Mouse (Mus musculus) hindbrain, embryonic 13.5 days (tissue): Measurements from ENCODE around the gene Klk10. TPM values are rescaled to one million over a fixed set of nuclear protein-coding genes. Genes with fewer than 3 reads are reported as not detected.

Experiments
- ATAC-seq: fragments of 200-750 bp; cut with Nextera tagmentation; 2 replicates; pipeline ENCODE4 v1.8.0; 2017; ENCODE audit warnings: moderate TSS enrichment; ENCODE audit not compliant: low FRiP score
- H3K27ac ChIP-seq: fragments of 300-500 bp; sonication (generic); 2 replicates; pipeline ENCODE4 v1.5.1; 2015; ENCODE audit warnings: inconsistent platforms, mild to moderate bottlenecking, moderate library complexity
- H3K27me3 ChIP-seq: fragments of 300-500 bp; sonication (generic); 2 replicates; pipeline ENCODE4 v1.6.1; 2015; ENCODE audit warnings: mild to moderate bottlenecking, inconsistent platforms
- H3K36me3 ChIP-seq: fragments of 300-500 bp; sonication (generic); 2 replicates; pipeline ENCODE4 v1.6.1; 2015; ENCODE audit warnings: mild to moderate bottlenecking, inconsistent platforms
- H3K4me1 ChIP-seq: fragments of 300-500 bp; sonication (generic); replicated peaks from 2 replicates; pipeline ENCODE4 v1.6.1; 2015; ENCODE audit warnings: inconsistent platforms
- H3K4me2 ChIP-seq: fragments of 300-500 bp; sonication (generic); 2 replicates; pipeline ENCODE4 v1.6.1; 2015; ENCODE audit warnings: inconsistent platforms, mild to moderate bottlenecking, moderate library complexity
- H3K4me3 ChIP-seq: fragments of 300-500 bp; sonication (generic); 2 replicates; pipeline ENCODE4 v1.5.1; 2015; ENCODE audit warnings: mild to moderate bottlenecking, inconsistent platforms
- H3K9ac ChIP-seq: fragments of 300-500 bp; sonication (generic); 2 replicates; pipeline ENCODE4 v1.6.1; 2015; ENCODE audit warnings: mild to moderate bottlenecking, inconsistent platforms
- H3K9me3 ChIP-seq: fragments of 300-500 bp; sonication (generic); 2 replicates; pipeline ENCODE4 v1.6.1; 2016; ENCODE audit warnings: inconsistent platforms
- WGBS: fragments of 180-500 bp; shearing (Covaris S2); methylation state at CpG from one replicate; pipeline ENCODE4 v1.1.7; 2015; 5-methylcytosine and 5-hydroxymethylcytosine counted together
- polyA plus RNA-seq: library from polyadenylated mRNA; unstranded; fragments of >200 nt; fragmentation: Nextera tagmentation; extraction: Ambion mirVana; gene quantifications from 2 replicates; pipeline ENCODE4 v1.2.1, GENCODE M21; 2015

Klk10 gene
- 0.18 TPM in 1 of 2 replicates, not detected in the other for polyA plus RNA-seq

DNA sequence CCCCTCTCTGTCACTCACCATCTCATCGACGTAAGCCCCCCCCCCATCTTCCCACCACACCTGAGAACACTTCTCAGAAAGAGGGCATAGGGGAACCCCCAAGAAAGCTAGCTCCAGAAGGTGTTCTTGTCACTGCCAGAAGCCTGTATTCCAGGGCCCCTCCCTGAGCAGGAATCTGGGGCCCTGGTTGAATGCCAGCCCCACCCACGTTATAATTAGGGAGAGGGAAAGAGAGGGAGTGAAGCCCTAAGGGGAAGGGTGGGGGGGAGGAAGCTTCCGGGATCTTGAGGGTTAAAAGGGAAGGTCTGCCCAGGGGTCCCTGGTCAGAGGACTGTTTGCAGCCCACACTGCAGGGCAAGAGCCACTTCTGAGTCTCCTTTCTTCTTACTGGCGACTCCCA lies at the start of gene Klk10:
Gene Klk10 (plus strand): TSS at position 290 of the 400 bp plus-strand sequence.
- no peak for ATAC-seq
- Histone ChIP-seq H3K9ac (no peak within 1 kb of the TSS), H3K27ac (no peak within 1 kb of the TSS), H3K4me1 (peaks cover 8% of the 10 kb centered on the region), H3K4me3 (no peak within 1 kb of the TSS), H3K27me3 (peaks cover 18% of the 10 kb centered on the region), H3K9me3 (no peaks in the 10 kb centered on the region), H3K4me2 (no peak within 1 kb of the TSS), H3K36me3 (no peaks in the 10 kb centered on the region)
- WGBS: 62% methylated on average over 5 of the region's 5 CpGs

DNA sequence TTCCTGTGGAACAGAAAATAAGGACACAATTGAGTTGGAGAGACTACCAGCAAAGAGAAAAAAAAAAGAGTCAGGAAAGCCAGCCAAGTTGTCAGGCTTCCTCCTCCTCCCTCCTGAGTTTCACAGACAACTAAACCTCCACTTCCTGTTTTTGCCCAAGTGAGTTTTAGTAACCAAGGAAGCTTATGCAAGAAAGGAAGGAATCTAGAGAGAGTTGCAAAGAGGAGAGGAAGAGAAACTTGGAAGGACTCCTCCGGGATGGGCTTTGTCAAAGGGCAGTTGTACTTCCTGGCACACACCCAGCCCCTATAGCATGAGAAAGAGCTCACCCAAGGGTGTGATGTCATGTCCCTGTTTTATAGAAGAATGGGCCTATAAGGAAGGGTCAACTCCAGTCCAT lies 33.0 kb upstream of the Klk10 start:
- H3K36me3 ChIP-seq: no peaks in the 10 kb centered on the region

DNA sequence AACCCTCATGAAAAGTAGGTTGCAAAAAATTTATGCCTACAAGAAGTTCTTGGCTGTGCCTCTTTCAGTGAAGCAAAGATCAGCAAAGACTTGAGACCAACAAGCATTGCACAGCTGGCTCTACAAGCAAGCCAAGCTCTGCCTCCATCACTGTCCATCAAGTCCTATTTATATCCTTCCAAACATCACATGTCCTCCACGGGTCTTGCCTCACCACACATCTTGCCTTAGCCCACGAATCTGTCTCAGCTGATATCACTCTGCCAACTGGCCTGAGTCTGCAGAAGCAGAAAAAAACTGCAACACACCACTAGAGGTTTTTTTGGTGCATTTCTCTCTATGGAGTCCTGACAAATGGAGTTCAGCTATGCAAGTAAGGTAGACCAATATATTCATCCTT lies 28.0 kb upstream of the Klk10 start:
- Histone ChIP-seq H3K27me3 (no peaks in the 10 kb centered on the region), H3K4me3 (no peak overlapping the region), H3K4me2 (no peak overlapping the region), H3K4me1 (no peaks in the 10 kb centered on the region), H3K27ac (no peak overlapping the region), H3K9ac (no peak overlapping the region), H3K9me3 (no peaks in the 10 kb centered on the region), H3K36me3 (no peaks in the 10 kb centered on the region)
- no peak for ATAC-seq
- 81% methylated on average over 2 of the region's 2 CpGs for WGBS

More for the DNA sequence above, 33.0 kb upstream of the Klk10 start:
- no peak overlapping the region for H3K4me3 ChIP-seq
- no peak overlapping the region for H3K9ac ChIP-seq
- no peaks in the 10 kb centered on the region for H3K9me3 ChIP-seq
- H3K27me3 ChIP-seq: no peaks in the 10 kb centered on the region
- 39% methylated on average over 1 of the region's 1 CpGs for WGBS
- H3K27ac ChIP-seq: no peak overlapping the region
- ATAC-seq: no peak
- no peaks in the 10 kb centered on the region for H3K4me1 ChIP-seq
- no peak overlapping the region for H3K4me2 ChIP-seq

GRCm38 (mm10) chr7:43766484-43766883 lies 14.4 kb upstream of the Klk10 start:
- Histone ChIP-seq H3K9ac (no peak overlapping the region), H3K9me3 (no peaks in the 10 kb centered on the region), H3K36me3 (no peaks in the 10 kb centered on the region), H3K4me1 (no peaks in the 10 kb centered on the region), H3K27ac (no peak overlapping the region), H3K4me3 (no peak overlapping the region), H3K27me3 (no peaks in the 10 kb centered on the region), H3K4me2 (no peak overlapping the region)
- WGBS: 48% methylated on average over 8 of the region's 8 CpGs
- ATAC-seq: peak; percentile 28; the same call in 1 of the 2 replicates

- H3K4me3 ChIP-seq: no peak within 1 kb of the TSS
- no peaks in the 10 kb centered on the region for H3K36me3 ChIP-seq
- no peak within 1 kb of the TSS for H3K4me2 ChIP-seq
- no peaks in the 10 kb centered on the region for H3K27me3 ChIP-seq
- ATAC-seq: 0 out of 2 replicates have a peak, but pooled peaks have one; percentile 36
- no peak within 1 kb of the TSS for H3K27ac ChIP-seq
- no peak within 1 kb of the TSS for H3K9ac ChIP-seq
- WGBS: 80% methylated on average over 4 of the region's 4 CpGs
- no peaks in the 10 kb centered on the region for H3K9me3 ChIP-seq
- no peaks in the 10 kb centered on the region for H3K4me1 ChIP-seq
These were observed 12.2 kb upstream of the Klk10 start, which contains the start of gene Klk12 for GRCm38 (mm10) chr7:43768597-43768996. Gene Klk12 (plus strand): TSS chr7:43768897.

DNA sequence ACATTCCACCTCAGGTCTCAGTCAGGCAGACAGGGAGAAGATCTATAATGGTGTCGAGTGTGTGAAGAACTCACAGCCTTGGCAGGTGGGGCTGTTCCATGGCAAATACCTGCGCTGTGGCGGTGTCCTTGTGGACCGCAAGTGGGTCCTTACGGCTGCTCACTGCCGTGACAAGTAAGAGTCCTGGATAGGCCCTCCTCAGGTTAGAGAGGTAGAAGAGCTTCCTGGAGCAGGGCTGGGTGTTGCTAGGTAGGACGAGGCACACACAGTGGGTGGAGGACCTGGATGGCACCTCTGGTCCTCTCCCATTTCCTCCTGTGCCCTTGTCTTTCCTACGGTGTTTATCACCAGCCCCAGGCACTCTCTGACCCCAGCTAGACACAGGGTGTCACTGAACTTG lies 11.2 kb upstream of the Klk10 start:
- Histone ChIP-seq H3K4me3 (no peak overlapping the region), H3K27ac (no peak overlapping the region), H3K36me3 (no peaks in the 10 kb centered on the region), H3K9me3 (no peaks in the 10 kb centered on the region), H3K4me2 (no peak overlapping the region), H3K4me1 (no peaks in the 10 kb centered on the region), H3K9ac (no peak overlapping the region), H3K27me3 (no peaks in the 10 kb centered on the region)
- ATAC-seq: no peak
- 92% methylated on average over 8 of the region's 8 CpGs for WGBS

DNA sequence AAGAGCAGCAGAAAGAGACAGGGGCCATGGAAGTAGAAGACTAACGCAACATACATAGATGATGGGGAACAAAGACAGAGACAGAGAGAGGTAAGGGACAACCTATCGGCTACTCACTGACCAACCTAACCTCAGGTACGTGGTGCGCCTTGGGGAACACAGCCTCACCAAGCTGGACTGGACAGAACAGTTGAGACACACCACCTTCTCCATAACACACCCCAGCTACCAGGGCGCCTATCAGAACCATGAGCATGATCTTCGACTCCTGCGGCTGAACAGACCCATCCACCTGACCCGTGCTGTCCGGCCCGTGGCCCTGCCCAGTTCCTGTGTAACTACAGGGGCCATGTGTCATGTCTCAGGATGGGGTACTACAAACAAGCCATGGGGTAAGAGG lies 10.1 kb upstream of the Klk10 start:
- Histone ChIP-seq H3K27ac (no peak overlapping the region), H3K4me2 (no peak overlapping the region), H3K27me3 (no peaks in the 10 kb centered on the region), H3K4me3 (no peak overlapping the region), H3K36me3 (no peaks in the 10 kb centered on the region), H3K4me1 (no peaks in the 10 kb centered on the region), H3K9ac (no peak overlapping the region), H3K9me3 (no peaks in the 10 kb centered on the region)
- WGBS: 98% methylated on average over 10 of the region's 10 CpGs
- no peak for ATAC-seq

- WGBS: 97% methylated on average over 6 of the region's 6 CpGs
- H3K27me3 ChIP-seq: no peaks in the 10 kb centered on the region
- H3K4me2 ChIP-seq: no peak overlapping the region
- no peak for ATAC-seq
- H3K9me3 ChIP-seq: no peaks in the 10 kb centered on the region
- no peak overlapping the region for H3K9ac ChIP-seq
- no peaks in the 10 kb centered on the region for H3K36me3 ChIP-seq
- no peaks in the 10 kb centered on the region for H3K4me1 ChIP-seq
- H3K4me3 ChIP-seq: no peak overlapping the region
- H3K27ac ChIP-seq: no peak overlapping the region
These were observed 8.9 kb upstream of the Klk10 start for GRCm38 (mm10) chr7:43771916-43772315.

- Histone ChIP-seq H3K9me3 (no peaks in the 10 kb centered on the region), H3K27ac (no peak overlapping the region), H3K4me1 (no peaks in the 10 kb centered on the region), H3K9ac (no peak overlapping the region), H3K4me2 (no peak overlapping the region), H3K27me3 (no peaks in the 10 kb centered on the region), H3K4me3 (no peak overlapping the region), H3K36me3 (no peaks in the 10 kb centered on the region)
- 74% methylated on average over 3 of the region's 3 CpGs for WGBS
- no peak for ATAC-seq
These were observed 7.9 kb upstream of the Klk10 start for GRCm38 (mm10) chr7:43772901-43773300.

DNA sequence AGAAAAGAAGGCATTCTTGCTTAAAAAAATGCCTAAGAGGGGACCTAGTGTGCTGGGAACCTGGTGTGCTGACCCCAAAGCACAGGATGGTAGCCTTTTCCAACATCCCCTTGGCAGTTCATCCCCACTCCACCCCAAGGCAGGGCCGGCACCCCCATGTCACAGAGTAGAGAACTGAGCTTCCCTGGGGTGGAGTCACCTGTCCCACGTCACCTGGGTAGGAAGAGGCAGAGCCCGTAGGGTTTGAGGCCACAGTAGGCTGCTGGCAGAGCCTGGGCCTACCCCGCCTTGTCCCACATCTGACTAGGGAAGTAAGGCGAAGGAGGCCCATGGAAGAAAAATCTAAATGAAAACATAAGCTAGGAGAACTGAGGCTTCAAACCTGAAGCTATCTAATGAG lies 6.5 kb upstream of the Klk10 start, which contains the start of gene Klk11:
Gene Klk11 (plus strand): TSS at position 241 of the 400 bp plus-strand sequence.
- ATAC-seq: no peak
- Histone ChIP-seq H3K27ac (no peak within 1 kb of the TSS), H3K9me3 (no peaks in the 10 kb centered on the region), H3K9ac (no peak within 1 kb of the TSS), H3K4me1 (no peaks in the 10 kb centered on the region), H3K36me3 (no peaks in the 10 kb centered on the region), H3K27me3 (no peaks in the 10 kb centered on the region), H3K4me3 (no peak within 1 kb of the TSS), H3K4me2 (no peak within 1 kb of the TSS)
- WGBS: 95% methylated on average over 5 of the region's 5 CpGs

- Histone ChIP-seq H3K9ac (no peak overlapping the region), H3K27me3 (no peaks in the 10 kb centered on the region), H3K4me2 (no peak overlapping the region), H3K9me3 (no peaks in the 10 kb centered on the region), H3K36me3 (no peaks in the 10 kb centered on the region), H3K4me3 (no peak overlapping the region), H3K27ac (no peak overlapping the region), H3K4me1 (no peaks in the 10 kb centered on the region)
- no peak for ATAC-seq
- WGBS: 45% methylated on average over 6 of the region's 6 CpGs
These were observed 6.0 kb upstream of the Klk10 start for GRCm38 (mm10) chr7:43774802-43775201.

- H3K9me3 ChIP-seq: no peaks in the 10 kb centered on the region
- no peaks in the 10 kb centered on the region for H3K36me3 ChIP-seq
- H3K9ac ChIP-seq: no peak overlapping the region
- H3K27ac ChIP-seq: no peak overlapping the region
- ATAC-seq: no peak
- no peaks in the 10 kb centered on the region for H3K4me1 ChIP-seq
- H3K4me2 ChIP-seq: no peak overlapping the region
- 48% methylated on average over 7 of the region's 7 CpGs for WGBS
- no peak overlapping the region for H3K4me3 ChIP-seq
- no peaks in the 10 kb centered on the region for H3K27me3 ChIP-seq
These were observed 5.4 kb upstream of the Klk10 start for GRCm38 (mm10) chr7:43775311-43776057.

GRCm38 (mm10) chr7:43776506-43776905 lies 4.3 kb upstream of the Klk10 start:
- no peak overlapping the region for H3K4me2 ChIP-seq
- no peaks in the 10 kb centered on the region for H3K36me3 ChIP-seq
- H3K27me3 ChIP-seq: no peaks in the 10 kb centered on the region
- no peak overlapping the region for H3K9ac ChIP-seq
- no peak overlapping the region for H3K27ac ChIP-seq
- no peak for ATAC-seq
- 87% methylated on average over 5 of the region's 5 CpGs for WGBS
- no peak overlapping the region for H3K4me3 ChIP-seq
- H3K4me1 ChIP-seq: no peaks in the 10 kb centered on the region
- H3K9me3 ChIP-seq: no peaks in the 10 kb centered on the region
